17 mouse cellular contexts compared by ENCODE assay signal in the genomic region with DNA sequence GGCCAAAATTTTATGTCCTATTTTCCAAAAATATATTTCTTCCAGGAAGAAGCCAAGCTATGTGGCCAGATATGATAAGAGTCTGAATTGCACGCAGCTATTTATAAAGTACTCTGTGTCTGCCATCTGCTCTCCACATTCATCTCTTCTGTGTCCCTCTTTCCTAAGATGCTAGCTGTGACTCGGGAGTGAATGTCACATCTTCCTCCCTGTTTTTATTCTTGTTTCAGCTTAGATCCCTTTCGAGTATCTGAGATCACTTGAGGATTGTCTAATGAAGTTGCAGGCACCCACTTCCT.
DNase-seq lines count a peak whose midpoint lies in the region; ATAC-seq and TF ChIP-seq lines count a peak whose summit lies in the region.
"Had no signal": no experiment of that assay in that cellular context is flagged by ENCODE, and none has a peak within 500 bp of the region (broad histone marks: within the 10 kb centered on the region; RNA-seq: fewer than 3 reads in every experiment).

No protein-coding gene starts in this region.

- ATAC-seq in frontal cortex, adult (ENCODE audit: low TSS enrichment): peak; percentile 94
- ATAC-seq in heart, embryonic 16.5 days (replicated peaks; ENCODE audit: extremely low read depth, insufficient read depth, low FRiP score): peak; percentile 49; the same call in 1 of the 2 replicates
- ATAC-seq in stomach, postnatal 0 days (ENCODE audit: low FRiP score, low TSS enrichment): no peak
- ATAC-seq: hindbrain, embryonic 16.5 days; liver, embryonic 12.5 days; midbrain, embryonic 15.5 days had no signal

- intact Hi-C loops in heart, postnatal 14 days (cut with DNase I): no loop called here

- H3K4me1 ChIP-seq in heart, embryonic 16.5 days (ENCODE audit: control insufficient read depth, insufficient read depth, low read length): peaks cover 19% of the 10 kb centered on the region
- no peaks in the 10 kb centered on the region for H3K4me1 ChIP-seq in stomach, postnatal 0 days (replicated peaks; ENCODE audit: control insufficient read depth, insufficient read depth)
- H3K4me1 ChIP-seq: embryonic facial prominence, embryonic 10.5 days; liver, embryonic 12.5 days; midbrain, embryonic 15.5 days; neural tube, embryonic 12.5 days had no signal

- H3K36me3 ChIP-seq in heart, embryonic 16.5 days (ENCODE audit: control insufficient read depth, insufficient read depth): no peaks in the 10 kb centered on the region
- no peaks in the 10 kb centered on the region for H3K36me3 ChIP-seq in stomach, postnatal 0 days (ENCODE audit: control insufficient read depth, insufficient read depth, low read length)
- H3K36me3 ChIP-seq: embryonic facial prominence, embryonic 10.5 days; liver, embryonic 12.5 days; midbrain, embryonic 15.5 days; neural tube, embryonic 12.5 days had no signal

- no peaks in the 10 kb centered on the region for H3K9me3 ChIP-seq in heart, embryonic 16.5 days (replicated peaks; ENCODE audit: control insufficient read depth, low read length)
- H3K9me3 ChIP-seq in stomach, postnatal 0 days (ENCODE audit: control insufficient read depth, low read length): no peaks in the 10 kb centered on the region
- H3K9me3 ChIP-seq: embryonic facial prominence, embryonic 10.5 days; liver, embryonic 12.5 days; midbrain, embryonic 15.5 days; neural tube, embryonic 12.5 days had no signal

- TF ChIP-seq CTCF in stomach, postnatal 0 days (IDR thresholded peaks at IDR 0.05; ENCODE audit: low read depth): no peak

- TF ChIP-seq EP300 in stomach, postnatal 0 days (optimal IDR thresholded peaks at IDR 0.05): no peak

- H3K4me2 ChIP-seq in heart, embryonic 16.5 days (ENCODE audit: low read depth, low read length): peak overlapping the region; percentile 32; the same call in 1 of the 2 replicates
- no peak overlapping the region for H3K4me2 ChIP-seq in stomach, postnatal 0 days (replicated peaks; ENCODE audit: low read depth)
- H3K4me2 ChIP-seq: liver, embryonic 12.5 days; midbrain, embryonic 15.5 days; neural tube, embryonic 12.5 days had no signal

- no peak overlapping the region for H3K4me3 ChIP-seq in heart, embryonic 16.5 days (ENCODE audit: low read length)
- no peak overlapping the region for H3K4me3 ChIP-seq in stomach, postnatal 0 days (ENCODE audit: low read depth, low read length)
- H3K4me3 ChIP-seq: embryonic facial prominence, embryonic 10.5 days; liver, embryonic 12.5 days; midbrain, embryonic 15.5 days; neural tube, embryonic 12.5 days had no signal

- peak overlapping the region; percentile 71 for H3K27ac ChIP-seq in heart, embryonic 16.5 days (ENCODE audit: low read length)
- no peak overlapping the region for H3K27ac ChIP-seq in stomach, postnatal 0 days (replicated peaks)
- H3K27ac ChIP-seq: embryonic facial prominence, embryonic 10.5 days; liver, embryonic 12.5 days; midbrain, embryonic 15.5 days; neural tube, embryonic 12.5 days had no signal

- no peaks in the 10 kb centered on the region for H3K27me3 ChIP-seq in heart, embryonic 16.5 days (ENCODE audit: control insufficient read depth, insufficient read depth, low read length)
- no peaks in the 10 kb centered on the region for H3K27me3 ChIP-seq in stomach, postnatal 0 days (ENCODE audit: control insufficient read depth, insufficient read depth, low read length)
- H3K27me3 ChIP-seq: liver, embryonic 12.5 days; midbrain, embryonic 15.5 days; neural tube, embryonic 12.5 days had no signal

- 28% methylated on average over 3 of the region's 3 CpGs for WGBS in heart, embryonic 16.5 days
- WGBS in stomach, postnatal 0 days: 46% methylated on average over 3 of the region's 3 CpGs

- no peak overlapping the region for H3K9ac ChIP-seq in heart, embryonic 16.5 days (ENCODE audit: low read length)
- no peak overlapping the region for H3K9ac ChIP-seq in stomach, postnatal 0 days (ENCODE audit: low read length)
- H3K9ac ChIP-seq: liver, embryonic 12.5 days; midbrain, embryonic 15.5 days; neural tube, embryonic 12.5 days had no signal

- no peak for DNase-seq in frontal cortex, postnatal 14 days (ENCODE audit: low spot score in 2 of 2)
- DNase-seq in heart, postnatal 14 days: no peak
- DNase-seq in right cerebral cortex, adult 2 months (ENCODE audit: low spot score in 2 of 2): peak; percentile 11 to 23
- no peak for DNase-seq in right cerebral cortex, postnatal 4 days
- no peak for DNase-seq in stomach, postnatal 0 days (ENCODE audit: low spot score)
- no peak for DNase-seq in yolk sac, embryonic 10.5 days (ENCODE audit: low spot score)
- DNase-seq: adrenal gland, adult 8-10 months; B cell, adult 2 months; cerebellum, postnatal 14 days; kidney, postnatal 36 days had no signal

Comparison
In these comparisons a context has a peak if more than half of its experiments do, and no peak if none do; other contexts are left out.
1. DNase-seq: peak in right cerebral cortex, adult 2 months (2 of 2); none in frontal cortex, postnatal 14 days (0 of 2), heart, postnatal 14 days (0 of 2), right cerebral cortex, postnatal 4 days (single experiment), stomach, postnatal 0 days (single experiment) and yolk sac, embryonic 10.5 days (single experiment).